Mouse (Mus musculus) heart, postnatal 0 days (tissue): ENCODE results near the gene Cpsf6. TPM values are rescaled to one million over a fixed set of nuclear protein-coding genes. Genes with fewer than 3 reads are reported as not detected.

Experiments used
- ATAC-seq: fragments of 200-750 bp; cut with Nextera tagmentation; 2 replicates; pipeline ENCODE4 v1.8.0; 2017; ENCODE audit warnings: low read depth, moderate number of reproducible peaks, moderate library complexity; ENCODE audit not compliant: insufficient read depth
- DNase-seq: peaks from one replicate; pipeline ENCODE4 v3.0.0-alpha.2; 2016; ENCODE audit warnings: low spot score
- H3K27ac ChIP-seq: fragments of 300-500 bp; sonication (generic); 2 replicates; pipeline ENCODE4 v1.5.1; 2014; ENCODE audit warnings: low read depth, mild to moderate bottlenecking
- H3K27me3 ChIP-seq: fragments of 300-500 bp; sonication (generic); 2 replicates; pipeline ENCODE4 v1.6.1; 2014; ENCODE audit warnings: low read length, mixed read lengths; ENCODE audit not compliant: control insufficient read depth, insufficient read depth
- H3K36me3 ChIP-seq: fragments of 300-500 bp; sonication (generic); replicated peaks from 2 replicates; pipeline ENCODE4 v1.6.1; 2014; ENCODE audit warnings: low read length, mixed read lengths; ENCODE audit not compliant: control insufficient read depth, insufficient read depth
- H3K4me1 ChIP-seq: fragments of 300-500 bp; sonication (generic); 2 replicates; pipeline ENCODE4 v1.6.1; 2014; ENCODE audit warnings: antibody characterized with exemption; ENCODE audit not compliant: control insufficient read depth, insufficient read depth
- H3K4me2 ChIP-seq: fragments of 300-500 bp; sonication (generic); 2 replicates; pipeline ENCODE4 v1.6.1; 2014; ENCODE audit warnings: low read depth, mild to moderate bottlenecking, low read length, moderate library complexity
- H3K4me3 ChIP-seq: fragments of 300-500 bp; sonication (generic); 2 replicates; pipeline ENCODE4 v1.5.1; 2014; ENCODE audit warnings: low read depth, low read length
- H3K9ac ChIP-seq: fragments of 300-500 bp; sonication (generic); replicated peaks from 2 replicates; pipeline ENCODE4 v1.6.1; 2014; ENCODE audit warnings: low read depth, low read length, mixed read lengths
- H3K9me3 ChIP-seq: fragments of 300-500 bp; sonication (generic); replicated peaks from 2 replicates; pipeline ENCODE4 v1.6.1; 2016; ENCODE audit warnings: low read length; ENCODE audit not compliant: control insufficient read depth
- CTCF ChIP-seq: IDR thresholded peaks from 2 replicates; pipeline ENCODE4 v1.5.1; 2016; ENCODE audit warnings: antibody characterized with exemption, control low read depth, low read depth
- EP300 ChIP-seq: IDR thresholded peaks from 2 replicates; pipeline ENCODE4 v1.6.1; 2016; ENCODE audit warnings: antibody characterized with exemption, low read depth
- WGBS: fragments of 180-500 bp; shearing (Covaris S2); extraction: QIAGEN DNeasy Blood & Tissue Kit; methylation state at CpG from one replicate; pipeline ENCODE4 v1.1.7; 2014; 5-methylcytosine and 5-hydroxymethylcytosine counted together
- polyA plus RNA-seq: library from polyadenylated mRNA; unstranded; fragments of >200 nt; fragmentation: Nextera tagmentation; extraction: Ambion mirVana; gene quantifications from 2 replicates; pipeline ENCODE4 v1.2.1, GENCODE M21; 2015
- total RNA-seq: library from RNA; depleted of rRNA; stranded (reverse); fragments of >200 nt; gene quantifications from 2 replicates; pipeline ENCODE4 v1.2.3, GENCODE M21; 2014; ENCODE audit warnings: low replicate concordance

The Cpsf6 gene
- total and polyA plus RNA-seq, 2 experiments from 2014 or later = 55.7 to 57.8 TPM

DNA sequence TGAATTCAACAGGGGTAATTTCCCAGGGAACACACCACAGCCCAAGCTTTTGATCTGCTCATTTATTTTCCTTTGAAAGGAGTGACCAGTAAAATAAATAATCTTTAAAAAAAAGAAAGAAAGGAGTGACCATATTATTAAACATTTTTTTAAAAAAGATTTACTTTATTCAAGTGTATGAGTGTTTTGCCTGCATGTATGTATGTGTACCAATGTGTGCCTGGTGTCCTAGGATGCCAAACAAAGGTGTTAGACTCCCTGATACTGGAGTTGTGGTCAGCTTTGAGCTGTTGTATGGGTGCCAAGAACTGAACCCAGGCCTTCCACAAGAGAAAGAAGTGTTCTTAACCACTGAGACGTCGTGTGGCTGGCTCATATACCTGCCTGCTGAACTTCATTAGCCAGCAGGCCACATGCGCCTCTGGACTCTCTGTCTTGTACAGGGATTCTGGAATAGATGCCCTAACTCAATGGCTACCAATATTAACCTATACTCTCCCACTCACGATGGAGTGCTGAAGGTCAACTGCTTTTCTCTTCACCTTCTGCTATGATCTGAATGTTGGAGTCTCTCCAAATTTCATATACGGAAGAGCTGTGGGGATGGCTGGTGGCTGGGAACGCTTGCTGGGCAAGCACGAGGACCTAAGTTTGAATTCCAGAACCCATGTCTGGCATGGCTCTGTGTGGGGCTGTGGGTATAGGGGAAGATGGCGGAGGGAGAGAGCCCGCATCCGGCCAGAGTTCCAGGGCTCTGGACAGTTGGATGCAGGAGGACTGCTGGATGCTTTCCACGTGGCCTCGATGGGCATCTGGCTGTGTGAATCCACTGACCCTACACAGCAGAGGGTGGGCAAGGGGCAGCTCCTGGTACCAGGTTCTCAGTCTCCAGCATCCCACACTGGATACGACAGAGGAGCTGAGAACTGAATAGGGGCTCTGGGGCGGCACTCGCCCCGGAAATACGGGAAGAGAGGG, 43.5 kb upstream of the Cpsf6 start:
- Histone ChIP-seq H3K4me2 (no peak overlapping the region), H3K4me1 (0 out of 2 replicates have a peak, but pooled peaks cover 4% of the 10 kb centered on the region), H3K9me3 (no peaks in the 10 kb centered on the region), H3K4me3 (no peak overlapping the region), H3K36me3 (no peaks in the 10 kb centered on the region), H3K27ac (no peak overlapping the region), H3K9ac (no peak overlapping the region), H3K27me3 (no peaks in the 10 kb centered on the region)
- ATAC-seq (no peak), DNase-seq (no peak)
- 77% methylated on average over 17 of the region's 17 CpGs for WGBS
- TF ChIP-seq CTCF (no peak), EP300 (no peak)

- Histone ChIP-seq H3K4me3 (no peak overlapping the region), H3K27ac (no peak overlapping the region), H3K36me3 (no peaks in the 10 kb centered on the region), H3K9me3 (no peaks in the 10 kb centered on the region), H3K4me1 (peaks cover 14% of the 10 kb centered on the region), H3K27me3 (no peaks in the 10 kb centered on the region), H3K9ac (no peak overlapping the region), H3K4me2 (no peak overlapping the region)
- no peak for TF ChIP-seq CTCF
- TF ChIP-seq EP300 = no peak
- ATAC-seq = no peak
- DNase-seq = no peak
- 77% methylated on average over 6 of the region's 6 CpGs for WGBS
Measured at GRCm38 (mm10) chr10:117422174-117422808, 42.5 kb upstream of the Cpsf6 start.

DNA sequence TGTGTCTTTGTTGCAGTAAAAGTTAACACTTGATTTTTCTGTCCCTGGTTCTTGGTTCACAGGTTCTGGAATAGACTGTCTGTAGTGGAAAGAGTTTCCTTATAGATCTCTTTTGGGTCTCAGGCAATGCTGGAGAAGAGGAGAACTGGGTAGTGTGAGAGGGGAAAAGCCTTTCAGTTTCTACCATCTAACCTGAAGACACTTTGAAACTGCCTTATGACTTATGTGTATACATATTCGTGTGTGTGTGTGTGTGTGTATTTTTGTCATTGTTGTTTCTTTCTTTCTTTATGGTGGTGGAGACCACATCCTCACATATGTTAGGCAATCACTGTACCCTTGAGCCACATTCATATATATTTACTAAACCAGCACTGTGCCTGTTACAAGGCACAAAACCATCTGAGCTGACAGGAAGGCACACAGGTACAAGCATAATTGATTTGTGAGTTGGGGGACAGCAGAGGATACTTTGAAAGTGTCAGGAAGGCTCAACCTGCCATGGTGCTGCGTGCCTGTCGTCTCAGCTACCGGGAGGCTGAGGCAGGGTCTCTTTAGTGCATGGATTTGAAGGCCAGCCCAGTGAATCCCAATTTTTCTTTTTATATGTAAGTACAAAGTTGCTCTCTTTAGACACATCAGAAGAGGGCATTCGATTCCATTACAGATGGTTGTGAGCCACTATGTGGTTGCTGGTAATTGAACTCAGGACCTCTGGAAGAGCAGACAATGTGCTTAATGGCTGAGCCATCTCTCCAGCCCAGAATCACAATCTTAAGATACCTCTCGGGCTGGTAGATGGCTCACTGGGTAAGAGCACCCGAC, 41.7 kb upstream of the Cpsf6 start:
- H3K4me3 ChIP-seq = no peak overlapping the region

GRCm38 (mm10) chr10:117420502-117421282, 40.9 kb upstream of the Cpsf6 start:
- no peaks in the 10 kb centered on the region for H3K27me3 ChIP-seq
- H3K9ac ChIP-seq = no peak overlapping the region
- 83% methylated on average over 9 of the region's 9 CpGs for WGBS
- H3K4me3 ChIP-seq = no peak overlapping the region
- H3K4me2 ChIP-seq = no peak overlapping the region
- ATAC-seq = no peak
- H3K36me3 ChIP-seq = no peaks in the 10 kb centered on the region
- no peak for DNase-seq
- TF ChIP-seq EP300 = no peak
- H3K9me3 ChIP-seq = no peaks in the 10 kb centered on the region
- H3K4me1 ChIP-seq = peaks cover 17% of the 10 kb centered on the region
- H3K27ac ChIP-seq = no peak overlapping the region

More for the DNA sequence above, 41.7 kb upstream of the Cpsf6 start:
- no peak for ATAC-seq
- peaks cover 17% of the 10 kb centered on the region for H3K4me1 ChIP-seq
- TF ChIP-seq CTCF = no peak
- no peak for TF ChIP-seq EP300
- H3K27me3 ChIP-seq = no peaks in the 10 kb centered on the region
- no peak overlapping the region for H3K27ac ChIP-seq
- no peak for DNase-seq
- no peak overlapping the region for H3K4me2 ChIP-seq
- no peaks in the 10 kb centered on the region for H3K9me3 ChIP-seq
- WGBS = 76% methylated on average over 7 of the region's 7 CpGs
- H3K36me3 ChIP-seq = no peaks in the 10 kb centered on the region
- no peak overlapping the region for H3K9ac ChIP-seq
